8 mouse cellular contexts compared by ENCODE assay signal in the genomic region with DNA sequence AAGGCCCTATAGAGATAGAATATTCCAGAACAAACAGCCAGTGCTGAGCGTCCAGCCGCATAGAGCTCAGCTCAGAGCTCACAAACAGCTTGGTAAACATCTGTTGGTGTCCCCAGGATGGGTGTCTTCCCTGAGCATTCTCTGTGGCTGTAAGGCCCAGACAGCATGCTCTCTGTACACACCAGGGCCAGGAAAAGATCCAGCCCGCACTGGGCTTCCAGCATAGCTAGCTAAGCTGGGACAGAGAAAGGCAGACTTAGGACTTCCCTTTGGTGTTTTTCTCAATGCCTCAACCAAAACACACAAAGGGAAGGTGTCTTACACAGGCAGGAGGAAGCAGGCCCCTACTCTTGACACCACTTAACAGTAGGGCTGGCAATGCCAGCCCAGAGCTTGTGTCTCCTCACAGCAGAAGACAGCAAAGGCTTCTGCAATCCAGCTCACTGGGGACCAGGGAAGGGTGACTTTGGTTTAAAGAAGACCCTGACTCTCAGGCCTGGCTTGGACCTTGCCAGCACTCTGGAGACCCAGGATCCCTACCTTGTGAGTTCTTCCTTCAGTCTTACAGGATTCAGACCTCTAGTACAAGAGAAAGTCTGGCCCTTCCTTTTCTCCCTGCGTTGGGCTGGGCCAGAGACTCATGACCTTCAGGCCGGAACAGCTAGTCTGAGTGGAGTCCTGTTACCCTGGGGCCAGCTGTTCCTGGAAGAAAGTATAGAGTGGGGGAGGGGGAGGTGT. TPM values are rescaled to one million over a fixed set of nuclear protein-coding genes. Genes with fewer than 3 reads are reported as not detected.
DNase-seq lines count a peak whose midpoint lies in the region; ATAC-seq lines count a peak whose summit lies in the region.

A gene (minus strand): TSS at position 601 of the 738 bp plus-strand sequence.

- H3K36me3 ChIP-seq in forebrain, embryonic 15.5 days, result no peaks in the 10 kb centered on the region
- H3K36me3 ChIP-seq in midbrain, embryonic 15.5 days (replicated peaks), result no peaks in the 10 kb centered on the region

- H3K9ac ChIP-seq in forebrain, embryonic 15.5 days (replicated peaks), result no peak within 1 kb of the TSS
- no peak within 1 kb of the TSS for H3K9ac ChIP-seq in midbrain, embryonic 15.5 days

- no peaks in the 10 kb centered on the region for H3K9me3 ChIP-seq in forebrain, embryonic 15.5 days
- no peaks in the 10 kb centered on the region for H3K9me3 ChIP-seq in midbrain, embryonic 15.5 days

- H3K4me2 ChIP-seq in forebrain, embryonic 15.5 days (replicated peaks), result no peak within 1 kb of the TSS
- no peak within 1 kb of the TSS for H3K4me2 ChIP-seq in midbrain, embryonic 15.5 days

- 83% methylated on average over 5 of the region's 5 CpGs for WGBS in forebrain, embryonic 15.5 days
- 71% methylated on average over 5 of the region's 5 CpGs for WGBS in midbrain, embryonic 15.5 days

- no peak within 1 kb of the TSS for H3K27ac ChIP-seq in forebrain, embryonic 15.5 days (replicated peaks)
- H3K27ac ChIP-seq in midbrain, embryonic 15.5 days, result no peak within 1 kb of the TSS

- DNase-seq in layer of hippocampus, postnatal 36 days, result no peak
- no peak for DNase-seq in T-cell, adult 2 months (ENCODE audit: low spot score)
- no peak for DNase-seq in retina, embryonic 14.5 days (ENCODE audit: low spot score)

- H3K27me3 ChIP-seq in forebrain, embryonic 15.5 days, result no peaks in the 10 kb centered on the region
- H3K27me3 ChIP-seq in midbrain, embryonic 15.5 days (replicated peaks), result no peaks in the 10 kb centered on the region

- H3K4me1 ChIP-seq in forebrain, embryonic 15.5 days, result peaks cover 10% of the 10 kb centered on the region
- H3K4me1 ChIP-seq in midbrain, embryonic 15.5 days, result peaks cover 8% of the 10 kb centered on the region

- no peak within 1 kb of the TSS for H3K4me3 ChIP-seq in forebrain, embryonic 15.5 days
- H3K4me3 ChIP-seq in midbrain, embryonic 15.5 days, result no peak within 1 kb of the TSS

- ATAC-seq in CD4-positive, CD25-positive, alpha-beta regulatory T cell, adult 4 months, result no peak
- ATAC-seq in activated CD4-positive, CD25-positive, alpha-beta regulatory T cell, adult 4 months, result no peak
- ATAC-seq in forebrain, embryonic 15.5 days (replicated peaks), result no peak
- ATAC-seq in hematopoietic stem cell, adult 5-6 weeks (replicated peaks in 1 of 2; ENCODE audit: insufficient read depth in 1 of 2, low FRiP score in 2 of 2, low TSS enrichment in 1 of 2, low read depth in 1 of 2, poor library complexity in 2 of 2, severe bottlenecking in 2 of 2), result no peak
- ATAC-seq in midbrain, embryonic 15.5 days (replicated peaks), result no peak

RNA-seq across cellular contexts. Expression of the gene that starts here (rescaled TPM):
- 100 to 1,000 TPM in 1 of 2 experiments, 10 to 100 TPM in 1; 83.7 to 103 TPM for polyA plus RNA-seq in CD4-positive, CD25-positive, alpha-beta regulatory T cell, adult 4 months (2017; shearing (Covaris generic))
- polyA plus RNA-seq in activated CD4-positive, CD25-positive, alpha-beta regulatory T cell, adult 4 months (2017; shearing (Covaris generic)), result 100 to 1,000 TPM in 1 of 2 experiments, 10 to 100 TPM in 1; 81.1 to 115 TPM
- 246 TPM in 2 replicates for polyA plus RNA-seq in forebrain, embryonic 15.5 days (2015; fragmentation: Nextera tagmentation; extraction: Ambion mirVana)
- 89.4 and 90.0 TPM in 2 replicates for total RNA-seq in hematopoietic stem cell, adult 5-6 weeks (2017)
- total RNA-seq in layer of hippocampus, postnatal 36 days (2021), result 100 to 1,000 TPM; 111 to 118 TPM
- 262 and 274 TPM in 2 replicates for polyA plus RNA-seq in midbrain, embryonic 15.5 days (2015; fragmentation: Nextera tagmentation; extraction: Ambion mirVana)
